Mouse (Mus musculus): ENCODE results near the gene Nup93.

The Nup93 gene

GRCm38 (mm10) chr8:94364686-94365312 lies 150.4 kb downstream of the Nup93 start:
- DNase-seq (ENCODE audit: low spot score), result no peak

GRCm38 (mm10) chr8:94365410-94365981 lies 151.1 kb downstream of the Nup93 start:
- no peak for DNase-seq (ENCODE audit: low spot score)
